Mouse (Mus musculus) limb, embryonic 11.5 days (tissue): ENCODE measurements around the gene Pik3ca. TPM values are rescaled to one million over a fixed set of nuclear protein-coding genes. Genes with fewer than 3 reads are reported as not detected.

Source experiments
- ATAC-seq: fragments of 200-750 bp; cut with Nextera tagmentation; 2 replicates; pipeline ENCODE4 v1.8.0; 2017; ENCODE audit warnings: low read depth; ENCODE audit not compliant: insufficient number of reproducible peaks, low FRiP score, low TSS enrichment
- DNase-seq: peaks from one replicate; pipeline ENCODE4 v3.0.0-alpha.2; 2015; ENCODE audit warnings: low spot score
- H3K27ac ChIP-seq: fragments of 300-500 bp; sonication (generic); replicated peaks from 2 replicates; pipeline ENCODE4 v1.5.1; 2014; ENCODE audit warnings: low read depth, mild to moderate bottlenecking, low read length
- H3K27me3 ChIP-seq: fragments of 300-500 bp; sonication (generic); 2 replicates; pipeline ENCODE4 v1.6.1; 2014; ENCODE audit warnings: mild to moderate bottlenecking, low read length, mixed read lengths; ENCODE audit not compliant: control insufficient read depth, insufficient read depth
- H3K36me3 ChIP-seq: fragments of 300-500 bp; sonication (generic); 2 replicates; pipeline ENCODE4 v1.6.1; 2014; ENCODE audit warnings: mild to moderate bottlenecking, low read length, moderate library complexity, mixed read lengths; ENCODE audit not compliant: control insufficient read depth, insufficient read depth
- H3K4me1 ChIP-seq: fragments of 300-500 bp; sonication (generic); 2 replicates; pipeline ENCODE4 v1.6.1; 2014; ENCODE audit warnings: low read length, mixed read lengths; ENCODE audit not compliant: control insufficient read depth, insufficient read depth
- H3K4me2 ChIP-seq: fragments of 300-500 bp; sonication (generic); 2 replicates; pipeline ENCODE4 v1.6.1; 2014; ENCODE audit warnings: low read depth, mild to moderate bottlenecking, moderate library complexity; ENCODE audit not compliant: severe bottlenecking
- H3K4me3 ChIP-seq: fragments of 300-500 bp; sonication (generic); 2 replicates; pipeline ENCODE4 v1.5.1; 2014; ENCODE audit warnings: low read depth, low read length
- H3K9ac ChIP-seq: fragments of 300-500 bp; sonication (generic); 2 replicates; pipeline ENCODE4 v1.6.1; 2014; ENCODE audit warnings: mild to moderate bottlenecking, low read length
- H3K9me3 ChIP-seq: fragments of 300-500 bp; sonication (generic); 2 replicates; pipeline ENCODE4 v1.6.1; 2016; ENCODE audit warnings: low read length; ENCODE audit not compliant: control insufficient read depth
- WGBS: fragments of 180-500 bp; shearing (Covaris S2); extraction: QIAGEN DNeasy Blood & Tissue Kit; methylation state at CpG from one replicate; pipeline ENCODE4 v1.1.7; 2014; 5-methylcytosine and 5-hydroxymethylcytosine counted together
- polyA plus RNA-seq: library from polyadenylated mRNA; unstranded; fragments of >200 nt; fragmentation: Nextera tagmentation; extraction: Ambion mirVana; gene quantifications from 2 replicates; pipeline ENCODE4 v1.2.1, GENCODE M21; 2014

The Pik3ca gene
- polyA plus RNA-seq, 1 experiment from 2014 or later, result 16.9 TPM

- no peaks in the 10 kb centered on the region for H3K27me3 ChIP-seq
- 75% methylated on average over 6 of the region's 6 CpGs for WGBS
- H3K4me2 ChIP-seq, result no peak overlapping the region
- no peak overlapping the region for H3K27ac ChIP-seq
- H3K9me3 ChIP-seq, result no peaks in the 10 kb centered on the region
- no peak overlapping the region for H3K4me3 ChIP-seq
- H3K4me1 ChIP-seq, result peaks cover 5% of the 10 kb centered on the region; the same call in 1 of the 2 replicates
- H3K36me3 ChIP-seq, result no peaks in the 10 kb centered on the region
- ATAC-seq (no peak), DNase-seq (no peak)
- no peak overlapping the region for H3K9ac ChIP-seq
Measured at GRCm38 (mm10) chr3:32406804-32407203, 9.3 kb downstream of the Pik3ca start.

- 97% methylated on average over 3 of the region's 3 CpGs for WGBS
- no peaks in the 10 kb centered on the region for H3K9me3 ChIP-seq
Measured at GRCm38 (mm10) chr3:32408811-32409273, 11.4 kb downstream of the Pik3ca start.

GRCm38 (mm10) chr3:32412502-32413044, 15.1 kb downstream of the Pik3ca start:
- no peaks in the 10 kb centered on the region for H3K27me3 ChIP-seq
- no peak for DNase-seq
- H3K27ac ChIP-seq, result no peak overlapping the region
- no peaks in the 10 kb centered on the region for H3K36me3 ChIP-seq
- H3K4me1 ChIP-seq, result 0 out of 2 replicates have a peak, but pooled peaks cover 4% of the 10 kb centered on the region
- H3K9me3 ChIP-seq, result no peaks in the 10 kb centered on the region
- 76% methylated on average over 7 of the region's 7 CpGs for WGBS
- H3K4me2 ChIP-seq, result no peak overlapping the region
- H3K4me3 ChIP-seq, result no peak overlapping the region
- no peak overlapping the region for H3K9ac ChIP-seq
- no peak for ATAC-seq

More at GRCm38 (mm10) chr3:32408811-32409273, 11.4 kb downstream of the Pik3ca start:
- Histone ChIP-seq H3K4me3 (no peak overlapping the region), H3K36me3 (no peaks in the 10 kb centered on the region), H3K27ac (no peak overlapping the region), H3K9ac (no peak overlapping the region), H3K4me2 (no peak overlapping the region), H3K4me1 (no peaks in the 10 kb centered on the region), H3K27me3 (no peaks in the 10 kb centered on the region)
- DNase-seq, result no peak
- no peak for ATAC-seq

GRCm38 (mm10) chr3:32414381-32414780, 16.9 kb downstream of the Pik3ca start:
- DNase-seq (no peak), ATAC-seq (no peak)
- Histone ChIP-seq H3K9me3 (no peaks in the 10 kb centered on the region), H3K27me3 (no peaks in the 10 kb centered on the region), H3K4me2 (no peak overlapping the region), H3K4me1 (0 out of 2 replicates have a peak, but pooled peaks cover 4% of the 10 kb centered on the region), H3K4me3 (no peak overlapping the region), H3K9ac (no peak overlapping the region), H3K27ac (no peak overlapping the region), H3K36me3 (no peaks in the 10 kb centered on the region)
- WGBS, result 54% methylated on average over 4 of the region's 4 CpGs

GRCm38 (mm10) chr3:32415370-32416309, 18.2 kb downstream of the Pik3ca start:
- 56% methylated on average over 3 of the region's 3 CpGs for WGBS
- Histone ChIP-seq H3K9me3 (no peaks in the 10 kb centered on the region), H3K4me1 (0 out of 2 replicates have a peak, but pooled peaks cover 4% of the 10 kb centered on the region), H3K4me3 (no peak overlapping the region), H3K36me3 (no peaks in the 10 kb centered on the region), H3K27ac (no peak overlapping the region), H3K27me3 (no peaks in the 10 kb centered on the region), H3K9ac (no peak overlapping the region), H3K4me2 (no peak overlapping the region)
- DNase-seq, result no peak
- ATAC-seq, result no peak

GRCm38 (mm10) chr3:32417751-32418211, 20.3 kb downstream of the Pik3ca start:
- no peaks in the 10 kb centered on the region for H3K27me3 ChIP-seq
- no peaks in the 10 kb centered on the region for H3K9me3 ChIP-seq

GRCm38 (mm10) chr3:32419866-32420265, 22.4 kb downstream of the Pik3ca start:
- WGBS, result 74% methylated on average over 2 of the region's 2 CpGs
- no peak overlapping the region for H3K27ac ChIP-seq
- no peak for DNase-seq
- no peak overlapping the region for H3K9ac ChIP-seq
- H3K4me2 ChIP-seq, result no peak overlapping the region
- no peak overlapping the region for H3K4me3 ChIP-seq
- no peaks in the 10 kb centered on the region for H3K36me3 ChIP-seq
- H3K9me3 ChIP-seq, result no peaks in the 10 kb centered on the region
- 0 out of 2 replicates have a peak, but pooled peaks cover 4% of the 10 kb centered on the region for H3K4me1 ChIP-seq
- ATAC-seq, result no peak
- H3K27me3 ChIP-seq, result no peaks in the 10 kb centered on the region

More at GRCm38 (mm10) chr3:32417751-32418211, 20.3 kb downstream of the Pik3ca start:
- H3K27ac ChIP-seq, result no peak overlapping the region
- WGBS, result 75% methylated on average over 5 of the region's 5 CpGs
- H3K4me2 ChIP-seq, result no peak overlapping the region
- no peaks in the 10 kb centered on the region for H3K36me3 ChIP-seq
- DNase-seq (no peak), ATAC-seq (no peak)
- no peak overlapping the region for H3K9ac ChIP-seq
- 0 out of 2 replicates have a peak, but pooled peaks cover 4% of the 10 kb centered on the region for H3K4me1 ChIP-seq
- no peak overlapping the region for H3K4me3 ChIP-seq
